7 mouse cellular contexts compared by ENCODE assay signal in the genomic region with DNA sequence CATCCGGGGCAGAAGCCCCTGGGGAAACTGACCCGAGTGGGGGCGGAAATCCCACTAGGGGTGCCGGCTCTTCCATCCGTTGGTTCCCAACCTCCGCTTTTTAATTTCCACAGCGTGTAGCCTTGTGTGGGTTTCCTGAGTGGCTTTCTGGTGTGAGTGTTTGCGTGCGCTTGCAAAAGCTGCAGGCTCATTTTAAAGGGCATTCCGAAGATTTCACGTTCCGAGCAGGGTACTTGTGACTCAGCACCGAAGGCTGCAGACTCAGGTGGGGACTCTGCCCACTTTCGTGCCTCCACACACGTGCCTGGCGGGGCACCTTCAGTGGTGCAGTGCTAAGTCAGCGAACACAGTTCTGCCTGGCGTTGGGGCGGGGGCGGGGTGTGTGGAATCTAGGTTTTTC. TPM values are rescaled to one million over a fixed set of nuclear protein-coding genes. Genes with fewer than 3 reads are reported as not detected.
A peak's percentile ranks its signal among the peaks of the same experiment; 100 is the strongest.
DNase-seq lines count a peak whose midpoint lies in the region; ATAC-seq and TF ChIP-seq lines count a peak whose summit lies in the region.

No protein-coding gene starts in this region.

- no peak overlapping the region for H3K27ac ChIP-seq in spleen, adult 2 months (ENCODE audit: insufficient read depth, low read length)
- H3K27ac ChIP-seq in embryonic facial prominence, embryonic 11.5 days (replicated peaks; ENCODE audit: low read depth, low read length) = no peak overlapping the region
- no peak overlapping the region for H3K27ac ChIP-seq in hindbrain, embryonic 11.5 days (ENCODE audit: low read depth, low read length)
- no peak overlapping the region; the same call in 1 of the 2 replicates for H3K27ac ChIP-seq in limb, embryonic 10.5 days
- H3K27ac ChIP-seq in neural tube, embryonic 13.5 days (replicated peaks) = no peak overlapping the region

- H3K4me2 ChIP-seq in embryonic facial prominence, embryonic 11.5 days (ENCODE audit: low read depth, low read length) = peak overlapping the region; percentile 78
- peak overlapping the region; percentile 35 for H3K4me2 ChIP-seq in hindbrain, embryonic 11.5 days (replicated peaks; ENCODE audit: low read depth, low read length)
- peak overlapping the region; percentile 96 for H3K4me2 ChIP-seq in neural tube, embryonic 13.5 days

- no peaks in the 10 kb centered on the region for H3K36me3 ChIP-seq in spleen, adult 2 months (ENCODE audit: control insufficient read depth, insufficient read depth, low read length)
- H3K36me3 ChIP-seq in embryonic facial prominence, embryonic 11.5 days (replicated peaks; ENCODE audit: control insufficient read depth, insufficient read depth, low read depth, low read length) = no peaks in the 10 kb centered on the region
- H3K36me3 ChIP-seq in hindbrain, embryonic 11.5 days (ENCODE audit: control insufficient read depth, insufficient read depth, low read length) = no peaks in the 10 kb centered on the region
- H3K36me3 ChIP-seq in limb, embryonic 10.5 days = no peaks in the 10 kb centered on the region
- H3K36me3 ChIP-seq in neural tube, embryonic 13.5 days = no peaks in the 10 kb centered on the region

- H3K9ac ChIP-seq in embryonic facial prominence, embryonic 11.5 days (replicated peaks; ENCODE audit: low read length) = peak overlapping the region; percentile 4; the same call in 1 of the 2 replicates
- H3K9ac ChIP-seq in hindbrain, embryonic 11.5 days (ENCODE audit: low read depth, low read length) = no peak overlapping the region
- peak overlapping the region; percentile 82 for H3K9ac ChIP-seq in neural tube, embryonic 13.5 days

- H3K4me3 ChIP-seq in spleen, adult 2 months (ENCODE audit: extremely low read depth, insufficient read depth, insufficient read length) = peak overlapping the region; percentile 9; the same call in 1 of the 2 replicates
- peak overlapping the region; percentile 53 for H3K4me3 ChIP-seq in embryonic facial prominence, embryonic 11.5 days (ENCODE audit: low read depth, low read length)
- H3K4me3 ChIP-seq in hindbrain, embryonic 11.5 days (ENCODE audit: low read depth, low read length) = peak overlapping the region; percentile 57
- peak overlapping the region; percentile 65 for H3K4me3 ChIP-seq in limb, embryonic 10.5 days
- H3K4me3 ChIP-seq in neural tube, embryonic 13.5 days = peak overlapping the region; percentile 69

- peaks cover 22% of the 10 kb centered on the region for H3K4me1 ChIP-seq in spleen, adult 2 months (ENCODE audit: control insufficient read depth, insufficient read depth, insufficient read length)
- H3K4me1 ChIP-seq in embryonic facial prominence, embryonic 11.5 days (ENCODE audit: control insufficient read depth, insufficient read depth, low read length) = peaks cover 11% of the 10 kb centered on the region; the same call in 1 of the 2 replicates
- peaks cover 11% of the 10 kb centered on the region for H3K4me1 ChIP-seq in hindbrain, embryonic 11.5 days (replicated peaks; ENCODE audit: control insufficient read depth, insufficient read depth, low read length)
- peaks cover 68% of the 10 kb centered on the region for H3K4me1 ChIP-seq in limb, embryonic 10.5 days
- H3K4me1 ChIP-seq in neural tube, embryonic 13.5 days (replicated peaks) = peaks cover 68% of the 10 kb centered on the region

- 2% methylated on average over 20 of the region's 20 CpGs for WGBS in spleen, adult 2 months
- 1% methylated on average over 20 of the region's 20 CpGs for WGBS in embryonic facial prominence, embryonic 11.5 days
- 0% methylated on average over 20 of the region's 20 CpGs for WGBS in hindbrain, embryonic 11.5 days
- 2% methylated on average over 20 of the region's 20 CpGs for WGBS in limb, embryonic 10.5 days
- WGBS in neural tube, embryonic 13.5 days = under 1% methylated on average over 20 of the region's 20 CpGs

- no peak for DNase-seq in spleen, adult 2 months (ENCODE audit: low read depth in 1 of 2, low spot score in 2 of 2)
- DNase-seq in spleen, adult 12 weeks (ENCODE audit: low spot score) = no peak
- DNase-seq in embryonic facial prominence, embryonic 11.5 days (ENCODE audit: low spot score) = peak; percentile 13
- peak; percentile 41 for DNase-seq in hindbrain, embryonic 11.5 days (ENCODE audit: low spot score)
- peak; percentile 46 for DNase-seq in limb, embryonic 10.5 days (ENCODE audit: low spot score)
- no peak for DNase-seq in layer of hippocampus, adult 9-11 months

- TF ChIP-seq CTCF in spleen, adult 2 months (IDR thresholded peaks at IDR 0.05; ENCODE audit: extremely low read depth, insufficient read depth, insufficient read length, insufficient replicate concordance) = no peak

- no peaks in the 10 kb centered on the region for H3K9me3 ChIP-seq in embryonic facial prominence, embryonic 11.5 days (replicated peaks; ENCODE audit: control insufficient read depth, low read length)
- no peaks in the 10 kb centered on the region for H3K9me3 ChIP-seq in hindbrain, embryonic 11.5 days (ENCODE audit: control insufficient read depth, low read length)
- H3K9me3 ChIP-seq in limb, embryonic 10.5 days (replicated peaks) = no peaks in the 10 kb centered on the region
- H3K9me3 ChIP-seq in neural tube, embryonic 13.5 days = no peaks in the 10 kb centered on the region

- no peak for TF ChIP-seq POLR2A in spleen, adult 2 months (IDR thresholded peaks at IDR 0.05; ENCODE audit: low read depth, low read length)

- no peak for ATAC-seq in embryonic facial prominence, embryonic 11.5 days (replicated peaks; ENCODE audit: insufficient number of reproducible peaks, low FRiP score, low TSS enrichment, low read depth)
- no peak for ATAC-seq in hindbrain, embryonic 11.5 days (ENCODE audit: low FRiP score)
- ATAC-seq in neural tube, embryonic 13.5 days (ENCODE audit: low read depth) = no peak

- H3K27me3 ChIP-seq in spleen, adult 2 months (ENCODE audit: control insufficient read depth, insufficient read depth, low read length) = peaks cover 55% of the 10 kb centered on the region
- peaks cover 64% of the 10 kb centered on the region for H3K27me3 ChIP-seq in embryonic facial prominence, embryonic 11.5 days (ENCODE audit: control insufficient read depth, insufficient read depth, low read length)
- peaks cover 59% of the 10 kb centered on the region for H3K27me3 ChIP-seq in hindbrain, embryonic 11.5 days (ENCODE audit: control insufficient read depth, insufficient read depth, low read length)
- peaks cover 91% of the 10 kb centered on the region for H3K27me3 ChIP-seq in limb, embryonic 10.5 days (ENCODE audit: low read depth, poor library complexity, severe bottlenecking)
- peaks cover 70% of the 10 kb centered on the region for H3K27me3 ChIP-seq in neural tube, embryonic 13.5 days

RNA-seq across cellular contexts. Expression of a gene that starts 3.6 kb away (rescaled TPM):
- polyA plus RNA-seq in spleen, adult 2 months (2012; rRNA removed) = not detected in 2 replicates
- 7.5 and 8.5 TPM in 2 replicates for polyA plus RNA-seq in embryonic facial prominence, embryonic 11.5 days (2014; fragmentation: Nextera tagmentation; extraction: Ambion mirVana)
- 4.7 and 6.6 TPM in 2 replicates for polyA plus RNA-seq in hindbrain, embryonic 11.5 days (2014; fragmentation: Nextera tagmentation; extraction: Ambion mirVana)
- 3.0 and 6.5 TPM in 2 replicates for polyA plus RNA-seq in limb, embryonic 10.5 days (2016; fragmentation: Nextera tagmentation; extraction: Ambion mirVana)
- polyA plus RNA-seq in neural tube, embryonic 13.5 days (2015; fragmentation: Nextera tagmentation; extraction: Ambion mirVana) = 13.0 and 17.5 TPM in 2 replicates

Comparison
In these comparisons a context has a peak if more than half of its experiments do, and no peak if none do; other contexts are left out.
1. DNase-seq: peak in embryonic facial prominence, embryonic 11.5 days (single experiment), hindbrain, embryonic 11.5 days (single experiment) and limb, embryonic 10.5 days (single experiment); none in spleen, adult 2 months (0 of 2), spleen, adult 12 weeks (single experiment) and layer of hippocampus, adult 9-11 months (single experiment).
2. H3K4me3 ChIP-seq: peak in every context shown above with its lines; median percentile 69 in neural tube, embryonic 13.5 days; 65 in limb, embryonic 10.5 days; 57 in hindbrain, embryonic 11.5 days; 53 in embryonic facial prominence, embryonic 11.5 days; 9 in spleen, adult 2 months.
3. H3K4me2 ChIP-seq: peak in every context shown above with its lines; median percentile 96 in neural tube, embryonic 13.5 days; 78 in embryonic facial prominence, embryonic 11.5 days; 35 in hindbrain, embryonic 11.5 days.